Mouse (Mus musculus): Measurements from ENCODE around the gene Lats2.

The Lats2 gene

GRCm38 (mm10) chr14:57736141-57736540 is 22.0 kb downstream of the Lats2 start:
- DNase-seq, result no peak

DNA sequence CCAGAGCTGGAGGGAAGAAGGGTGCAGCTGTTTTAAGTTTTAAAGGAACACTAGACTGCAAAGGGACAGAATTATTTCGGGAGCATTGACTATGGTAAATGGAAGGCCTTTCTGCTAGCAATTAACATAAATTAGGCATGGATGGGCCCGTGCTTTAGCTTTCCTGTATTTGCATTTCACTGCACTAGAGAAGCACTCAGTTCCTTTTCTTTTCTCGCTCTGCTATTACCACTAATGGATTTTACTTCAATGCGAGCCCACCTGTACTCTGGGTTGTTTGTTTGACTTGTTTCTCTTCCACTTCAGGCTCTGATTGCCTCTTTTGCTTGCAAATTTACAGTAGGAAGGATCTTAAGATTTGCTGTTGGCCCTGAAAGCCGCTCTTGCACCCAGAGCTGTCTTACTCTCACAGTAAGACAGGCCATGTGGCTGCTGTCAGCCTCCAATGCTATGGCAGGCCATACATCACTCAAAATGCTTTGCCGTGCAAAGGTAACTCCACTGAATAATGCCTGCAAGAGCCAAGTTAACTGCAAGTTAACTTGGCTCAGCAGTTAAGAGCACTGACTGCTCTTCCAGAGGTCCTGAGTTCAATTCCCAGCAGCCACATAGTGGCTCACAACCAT is 25.4 kb downstream of the Lats2 start:
- DNase-seq, result no peak

DNA sequence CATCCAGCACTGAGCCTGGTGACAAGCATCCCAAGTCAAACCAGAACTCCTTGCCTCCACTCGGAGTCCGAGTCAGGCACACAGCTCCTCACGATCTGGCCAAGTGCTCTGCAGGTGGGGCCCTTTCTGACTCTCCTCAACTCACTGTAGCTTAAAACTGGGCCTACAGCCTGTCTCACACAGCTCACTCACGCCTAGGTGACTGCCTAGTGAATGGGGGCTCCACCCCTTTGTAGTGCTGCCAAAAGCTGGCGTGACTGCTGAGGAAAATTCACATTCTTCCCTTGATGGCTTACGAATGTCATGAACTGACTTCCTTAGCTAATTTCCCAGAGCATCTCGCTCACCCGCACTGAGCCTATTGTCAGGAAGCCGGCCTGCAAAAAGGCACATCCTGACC is 27.7 kb downstream of the Lats2 start:
- DNase-seq, result no peak

- DNase-seq, result peak; percentile 35
These were observed 28.2 kb downstream of the Lats2 start for GRCm38 (mm10) chr14:57729975-57730499.

DNA sequence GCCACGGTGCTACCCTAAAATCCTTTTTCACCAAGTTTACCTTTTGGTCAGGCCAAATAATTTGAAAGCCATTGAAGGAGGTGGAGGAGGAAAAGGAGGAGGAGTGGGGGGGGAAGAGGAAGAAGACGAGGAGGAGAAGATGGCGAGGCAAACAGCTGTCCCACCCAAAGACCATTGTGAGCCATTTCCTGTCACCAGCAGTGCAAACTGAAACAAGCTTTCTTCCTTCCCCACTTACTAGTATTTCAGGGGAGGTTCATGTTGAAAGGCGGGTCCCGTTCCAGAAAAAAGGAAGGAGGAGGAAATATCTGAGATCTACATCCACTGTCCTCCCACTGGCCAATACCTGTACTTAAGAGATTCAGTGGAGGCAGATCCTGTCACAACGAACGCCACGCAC is 28.8 kb downstream of the Lats2 start:
- DNase-seq, result no peak

GRCm38 (mm10) chr14:57726172-57726571 is 32.0 kb downstream of the Lats2 start:
- peak; percentile 52 for DNase-seq

- DNase-seq, result no peak
These were observed 33.7 kb downstream of the Lats2 start for GRCm38 (mm10) chr14:57724473-57724872.

DNA sequence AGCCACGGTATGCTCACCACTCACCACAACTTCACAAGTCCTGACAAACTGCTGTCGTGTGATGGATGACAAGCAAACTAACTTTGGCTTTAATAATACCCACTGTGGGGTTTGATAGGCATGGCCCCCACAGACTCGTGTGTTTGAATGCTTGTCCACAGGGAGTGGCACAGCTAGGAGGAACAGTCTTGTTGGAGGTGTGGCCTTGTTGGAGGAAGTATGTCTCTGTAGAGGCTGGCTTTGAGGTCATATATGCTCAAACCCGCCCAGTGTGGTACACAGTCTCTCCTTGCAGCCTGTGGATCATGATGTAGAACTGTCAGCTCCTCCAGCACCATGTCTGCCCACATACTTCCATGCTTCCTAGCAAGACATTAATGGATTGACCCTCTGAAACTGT is 39.9 kb downstream of the Lats2 start:
- no peak for DNase-seq

DNA sequence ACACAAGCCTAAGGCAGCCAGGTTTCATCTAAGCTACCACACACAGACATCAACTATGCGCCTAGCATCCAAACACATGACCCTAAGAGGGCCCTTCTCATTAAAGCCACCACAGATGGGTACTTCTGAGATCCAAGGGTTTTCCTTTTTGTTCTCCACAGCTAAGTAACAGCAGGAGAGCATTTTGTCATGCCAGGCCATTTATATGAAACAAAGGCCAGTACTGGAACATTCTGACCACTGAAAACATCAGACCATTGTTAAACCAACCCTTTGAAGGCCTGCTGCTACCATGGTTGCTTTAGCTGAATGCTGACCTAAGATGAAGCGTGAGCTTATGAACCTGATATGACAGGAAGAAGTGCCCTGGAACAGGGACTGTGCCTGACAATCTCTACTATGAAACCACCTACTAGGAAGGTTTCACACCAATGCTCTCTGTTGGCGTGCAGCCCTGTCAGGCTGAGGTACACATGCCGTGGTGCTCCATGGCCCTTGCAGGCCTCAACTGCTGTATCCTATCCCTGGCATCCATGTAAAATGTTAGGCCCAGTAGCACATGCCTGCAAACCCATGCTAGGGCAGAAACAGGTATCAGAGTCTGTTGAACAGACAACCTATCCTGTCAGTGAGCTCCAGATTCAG is 41.5 kb downstream of the Lats2 start:
- no peak for DNase-seq

- DNase-seq, result no peak
These were observed 45.3 kb downstream of the Lats2 start for GRCm38 (mm10) chr14:57712884-57713283.

DNA sequence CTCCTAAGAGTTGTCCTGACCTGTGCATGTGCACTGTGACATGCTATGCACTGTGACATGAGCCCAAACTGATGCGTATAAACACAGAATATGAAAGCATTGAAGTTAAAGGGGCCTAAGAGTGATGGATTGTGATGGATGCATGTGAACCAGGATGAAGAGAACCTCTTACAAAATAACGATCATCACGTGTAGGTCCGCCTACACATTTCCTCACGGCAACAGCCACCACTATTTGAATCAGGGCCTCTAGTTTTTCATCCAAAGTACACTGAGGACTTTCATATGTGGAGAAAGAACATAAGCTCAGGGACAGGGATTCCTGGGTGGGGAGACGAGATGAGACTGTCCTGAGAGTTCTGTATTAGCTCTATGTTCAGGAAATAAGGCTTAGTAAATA is 47.1 kb downstream of the Lats2 start:
- DNase-seq, result no peak

GRCm38 (mm10) chr14:57709171-57709570 is 49.0 kb downstream of the Lats2 start:
- no peak for DNase-seq

DNA sequence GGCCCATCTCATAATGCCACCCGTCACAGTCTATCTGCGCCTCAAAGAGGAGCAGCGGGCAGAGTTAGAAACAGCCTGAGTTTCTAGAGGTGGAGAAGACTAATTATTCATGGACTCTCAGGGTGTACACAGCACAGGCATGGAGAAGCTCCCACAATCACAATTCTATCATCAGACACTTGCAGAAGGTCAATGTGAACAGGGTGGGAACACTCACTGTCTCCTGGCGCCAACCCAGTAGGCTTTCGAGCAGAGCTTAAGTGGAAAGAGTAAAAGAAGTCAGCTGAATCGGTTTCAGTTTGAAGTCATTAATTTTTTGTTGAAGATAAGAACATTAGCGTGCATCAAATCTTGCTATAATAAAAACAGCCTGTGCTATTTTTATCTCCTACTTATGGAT is 49.6 kb downstream of the Lats2 start:
- DNase-seq, result no peak

GRCm38 (mm10) chr14:57707100-57707893 is 50.9 kb downstream of the Lats2 start:
- peak; percentile 37 for DNase-seq

GRCm38 (mm10) chr14:57706760-57707099 is 51.5 kb downstream of the Lats2 start:
- no peak for DNase-seq

- no peak for DNase-seq
These were observed 52.4 kb downstream of the Lats2 start for GRCm38 (mm10) chr14:57705759-57706158.

DNA sequence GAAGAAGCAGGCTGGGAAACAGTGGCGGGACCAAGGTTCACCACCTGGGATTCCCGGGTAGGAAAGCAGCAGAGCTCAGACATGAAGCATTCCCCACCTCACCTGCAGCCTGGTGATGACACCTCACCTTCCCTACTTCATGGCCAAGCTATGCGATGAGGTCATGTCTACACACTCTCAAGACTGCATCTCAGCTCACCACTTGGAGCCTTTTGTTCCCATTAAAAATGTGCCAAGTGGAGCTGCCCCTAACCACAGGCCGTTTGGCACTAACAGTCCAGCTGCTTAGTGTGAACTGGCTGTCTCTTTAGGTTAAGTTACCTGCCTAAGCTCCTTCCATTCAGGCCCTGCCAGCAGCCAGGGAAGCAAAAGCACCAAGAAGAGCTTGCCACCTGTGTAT is 53.1 kb downstream of the Lats2 start:
- no peak for DNase-seq

DNA sequence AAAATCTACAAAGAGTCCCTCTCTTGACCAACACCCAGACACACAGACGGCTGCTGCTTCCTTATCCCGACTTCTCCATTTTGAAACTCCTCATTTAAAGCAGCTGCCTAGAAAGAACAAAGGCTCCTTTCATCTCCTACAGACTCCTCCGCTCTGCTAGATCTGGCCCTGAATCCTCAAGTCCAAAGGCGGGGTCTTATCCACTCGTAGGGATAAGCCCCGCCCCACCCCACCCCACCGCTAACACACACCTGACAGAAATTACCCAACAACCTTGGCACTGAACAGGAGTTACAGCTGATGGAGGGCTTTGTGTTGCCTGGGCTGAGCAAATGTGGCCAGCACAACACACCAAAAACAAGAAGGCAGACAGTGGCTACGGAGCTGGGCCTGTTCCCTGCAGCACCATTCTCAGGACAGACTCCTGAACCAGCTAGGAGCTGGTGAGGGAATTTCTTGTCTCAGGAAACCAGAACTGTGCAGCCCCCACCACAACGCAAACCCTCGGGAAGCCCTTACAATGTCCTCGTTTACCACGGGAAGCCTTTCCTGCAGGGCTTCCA is 56.2 kb downstream of the Lats2 start:
- DNase-seq, result no peak

GRCm38 (mm10) chr14:57699461-57699970 is 58.7 kb downstream of the Lats2 start:
- DNase-seq, result no peak

DNA sequence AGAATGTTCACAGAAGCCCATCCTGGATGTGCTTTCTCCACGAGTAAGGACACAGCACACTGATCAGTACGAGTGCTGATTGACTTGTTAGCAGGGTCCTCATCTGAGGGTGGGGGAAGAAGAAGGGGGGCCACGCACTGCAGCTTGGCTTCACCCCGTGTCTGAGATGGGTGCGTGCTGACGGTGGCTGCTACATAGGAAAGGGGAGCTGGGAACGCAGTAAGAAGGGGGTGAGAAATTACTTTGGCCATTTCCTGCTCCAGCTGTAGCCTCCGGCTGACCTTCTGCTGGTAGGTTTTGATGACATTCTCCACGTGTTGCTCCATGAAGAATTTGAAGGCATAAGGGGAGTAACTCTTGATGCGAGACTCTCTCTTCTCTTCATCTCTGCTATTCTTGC is 59.2 kb downstream of the Lats2 start:
- DNase-seq, result no peak

DNA sequence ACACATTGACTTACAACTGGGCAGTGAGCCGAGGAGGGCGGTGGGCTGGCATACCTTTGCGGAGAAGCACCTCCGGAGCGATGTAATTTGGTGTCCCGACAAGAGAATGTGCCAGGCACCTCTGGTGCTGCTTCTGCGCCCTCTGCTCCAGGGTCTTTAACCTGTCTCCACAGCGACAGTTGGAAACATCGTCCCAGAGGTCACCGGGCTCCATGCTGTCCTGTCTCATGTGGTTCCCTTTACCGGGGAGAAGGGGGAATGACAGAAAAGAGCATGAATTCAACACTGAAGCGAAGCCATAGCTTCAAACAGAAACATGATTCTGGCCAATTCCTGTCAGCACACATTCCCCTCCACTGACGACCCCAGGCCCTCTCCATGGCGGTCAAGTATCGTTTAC is 62.1 kb downstream of the Lats2 start:
- DNase-seq, result peak; percentile 2

- DNase-seq, result no peak
These were observed 62.6 kb downstream of the Lats2 start for GRCm38 (mm10) chr14:57695550-57695949.

- DNase-seq, result no peak
These were observed 63.9 kb downstream of the Lats2 start for GRCm38 (mm10) chr14:57694246-57694645.

Data from liver (tissue).